Mouse (Mus musculus) left cerebral cortex, postnatal 4 days (tissue): ENCODE results near the gene Cd244a. TPM values are rescaled to one million over a fixed set of nuclear protein-coding genes. Genes with fewer than 3 reads are reported as not detected.

ENCODE experiments used
- DNase-seq: peaks from one replicate; pipeline ENCODE4 v3.0.0-alpha.2; 2022
- intact Hi-C: fragments of 180-260 bp; cut with DNase I; formaldehyde crosslinking; loops from one replicate; pipeline ENCODE4 v1.15.1; 2025
- total RNA-seq, 2 experiments: library from RNA; stranded (reverse); gene quantifications; 2 replicates each; pipeline ENCODE4 v1.2.3; 2021

The Cd244a gene
- under 1 TPM; 0.08 to 0.22 TPM for total RNA-seq

- intact Hi-C loops: no loop called here
- DNase-seq: no peak
Observed at GRCm38 (mm10) chr1:171558898-171559297, at the start of gene Cd244a. TSS of gene Cd244a (plus strand) at chr1:171559193.

- intact Hi-C loops: no loop called here
- no peak for DNase-seq
Observed at GRCm38 (mm10) chr1:171513234-171513633, 45.8 kb upstream of the Cd244a start.

GRCm38 (mm10) chr1:171513760-171514159 lies 45.2 kb upstream of the Cd244a start:
- intact Hi-C loops: no loop called here
- no peak for DNase-seq

- no peak for DNase-seq
- intact Hi-C loops: no loop called here
Observed at GRCm38 (mm10) chr1:171515039-171515438, 44.0 kb upstream of the Cd244a start.

- intact Hi-C loops: no loop called here
- no peak for DNase-seq
Observed at GRCm38 (mm10) chr1:171515557-171515956, 43.4 kb upstream of the Cd244a start.

GRCm38 (mm10) chr1:171531367-171531766 lies 27.6 kb upstream of the Cd244a start:
- DNase-seq: no peak
- intact Hi-C loops: no loop called here

- intact Hi-C loops: no loop called here
- no peak for DNase-seq
Observed at GRCm38 (mm10) chr1:171532830-171533229, 26.2 kb upstream of the Cd244a start.

- no peak for DNase-seq
- intact Hi-C loops: no loop called here
Observed at GRCm38 (mm10) chr1:171534557-171534956, 24.4 kb upstream of the Cd244a start.

- intact Hi-C loops: no loop called here
- DNase-seq: no peak
Observed at GRCm38 (mm10) chr1:171535194-171535593, 23.8 kb upstream of the Cd244a start, which contains the start of gene Itln1. TSS of gene Itln1 (minus strand) at chr1:171535294.

- no peak for DNase-seq
- intact Hi-C loops: no loop called here
Observed at GRCm38 (mm10) chr1:171540694-171541093, 18.3 kb upstream of the Cd244a start.

- intact Hi-C loops: no loop called here
- no peak for DNase-seq
Observed at GRCm38 (mm10) chr1:171551326-171551725, 7.7 kb upstream of the Cd244a start.

- intact Hi-C loops: no loop called here
- no peak for DNase-seq
Observed at GRCm38 (mm10) chr1:171552230-171552629, 6.8 kb upstream of the Cd244a start.

- no peak for DNase-seq
- intact Hi-C loops: no loop called here
Observed at GRCm38 (mm10) chr1:171553359-171554341, 5.3 kb upstream of the Cd244a start.

- intact Hi-C loops: no loop called here
- DNase-seq: no peak
Observed at GRCm38 (mm10) chr1:171556366-171556765, 2.6 kb upstream of the Cd244a start.

- intact Hi-C loops: no loop called here
Observed at GRCm38 (mm10) chr1:171558407-171558806, 586 bp upstream of the Cd244a start.

GRCm38 (mm10) chr1:171560262-171560661 lies 1.3 kb downstream of the Cd244a start:
- intact Hi-C loops: no loop called here

More at GRCm38 (mm10) chr1:171558407-171558806, 586 bp upstream of the Cd244a start:
- no peak for DNase-seq

GRCm38 (mm10) chr1:171561200-171561599 lies 2.2 kb downstream of the Cd244a start:
- intact Hi-C loops: no loop called here

More at GRCm38 (mm10) chr1:171560262-171560661, 1.3 kb downstream of the Cd244a start:
- DNase-seq: no peak

GRCm38 (mm10) chr1:171561639-171562225 lies 2.7 kb downstream of the Cd244a start:
- intact Hi-C loops: no loop called here
- peak; percentile 9 for DNase-seq

More at GRCm38 (mm10) chr1:171561200-171561599, 2.2 kb downstream of the Cd244a start:
- DNase-seq: no peak

GRCm38 (mm10) chr1:171563042-171563441 lies 4.0 kb downstream of the Cd244a start:
- intact Hi-C loops: no loop called here
- no peak for DNase-seq

GRCm38 (mm10) chr1:171564247-171564646 lies 5.3 kb downstream of the Cd244a start:
- intact Hi-C loops: no loop called here
- DNase-seq: peak; percentile 15

- intact Hi-C loops: loop anchor here (5.0 kb wide), 1 partner anchor 59 kb away; no protein-coding TSS in a partner anchor
- no peak for DNase-seq
Observed at GRCm38 (mm10) chr1:171565888-171566287, 6.9 kb downstream of the Cd244a start.
